Mouse (Mus musculus) forebrain, embryonic 12.5 days (tissue): ENCODE results near the gene Supt20. TPM values are rescaled to one million over a fixed set of nuclear protein-coding genes. Genes with fewer than 3 reads are reported as not detected.

Experiments used
- ATAC-seq: fragments of 200-750 bp; cut with Nextera tagmentation; 2 replicates; pipeline ENCODE4 v1.8.0; 2017; ENCODE audit warnings: moderate TSS enrichment; ENCODE audit not compliant: low FRiP score
- H3K27ac ChIP-seq: fragments of 300-500 bp; sonication (generic); 2 replicates; pipeline ENCODE4 v1.5.1; 2016; ENCODE audit warnings: mild to moderate bottlenecking
- H3K27me3 ChIP-seq: fragments of 300-500 bp; sonication (generic); 2 replicates; pipeline ENCODE4 v1.6.1; 2016; ENCODE audit warnings: mild to moderate bottlenecking
- H3K36me3 ChIP-seq: fragments of 300-500 bp; sonication (generic); replicated peaks from 2 replicates; pipeline ENCODE4 v1.6.1; 2016; ENCODE audit warnings: mild to moderate bottlenecking
- H3K4me1 ChIP-seq: fragments of 300-500 bp; sonication (generic); 2 replicates; pipeline ENCODE4 v1.6.1; 2016
- H3K4me2 ChIP-seq: fragments of 300-500 bp; sonication (generic); 2 replicates; pipeline ENCODE4 v1.6.1; 2016; ENCODE audit warnings: mild to moderate bottlenecking, moderate library complexity
- H3K4me3 ChIP-seq: fragments of 300-500 bp; sonication (generic); replicated peaks from 2 replicates; pipeline ENCODE4 v1.5.1; 2016; ENCODE audit warnings: mild to moderate bottlenecking
- H3K9ac ChIP-seq: fragments of 300-500 bp; sonication (generic); 2 replicates; pipeline ENCODE4 v1.6.1; 2016; ENCODE audit warnings: mild to moderate bottlenecking
- H3K9me3 ChIP-seq: fragments of 300-500 bp; sonication (generic); 2 replicates; pipeline ENCODE4 v1.6.1; 2016
- WGBS: fragments of 180-500 bp; shearing (Covaris S2); methylation state at CpG from one replicate; pipeline ENCODE4 v1.1.7; 2016; 5-methylcytosine and 5-hydroxymethylcytosine counted together
- polyA plus RNA-seq: library from polyadenylated mRNA; unstranded; fragments of >200 nt; fragmentation: Nextera tagmentation; extraction: Ambion mirVana; gene quantifications from 2 replicates; pipeline ENCODE4 v1.2.1, GENCODE M21; 2016

Supt20 gene
- polyA plus RNA-seq, 1 experiment from 2014 or later: 122 TPM

DNA sequence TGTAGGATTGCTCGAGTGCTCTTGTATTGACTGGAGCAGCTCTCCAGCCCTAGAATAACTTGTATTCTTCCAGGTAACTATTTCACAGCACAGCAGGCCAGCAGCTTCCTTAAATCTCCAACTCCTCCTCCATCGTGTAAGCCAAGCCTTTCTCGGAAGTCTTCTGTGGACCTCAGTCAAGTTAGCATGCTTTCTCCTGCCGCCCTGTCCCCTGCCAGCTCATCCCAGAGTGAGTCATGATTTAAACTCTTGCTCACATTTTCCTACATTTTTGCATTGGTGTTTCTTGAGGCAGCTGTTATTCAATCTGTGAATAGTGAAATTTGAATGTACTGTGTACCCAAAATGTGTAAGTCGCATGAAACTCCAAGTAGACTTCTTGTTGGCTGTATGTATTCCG lies 22.9 kb downstream of the Supt20 start:
- no peak overlapping the region for H3K4me3 ChIP-seq
- no peak overlapping the region for H3K9ac ChIP-seq
- H3K27me3 ChIP-seq: no peaks in the 10 kb centered on the region
- no peak for ATAC-seq
- H3K4me1 ChIP-seq: no peaks in the 10 kb centered on the region
- H3K36me3 ChIP-seq: peaks cover 67% of the 10 kb centered on the region
- H3K4me2 ChIP-seq: no peak overlapping the region
- H3K27ac ChIP-seq: no peak overlapping the region
- H3K9me3 ChIP-seq: no peaks in the 10 kb centered on the region
- 95% methylated on average over 6 of the region's 6 CpGs for WGBS

DNA sequence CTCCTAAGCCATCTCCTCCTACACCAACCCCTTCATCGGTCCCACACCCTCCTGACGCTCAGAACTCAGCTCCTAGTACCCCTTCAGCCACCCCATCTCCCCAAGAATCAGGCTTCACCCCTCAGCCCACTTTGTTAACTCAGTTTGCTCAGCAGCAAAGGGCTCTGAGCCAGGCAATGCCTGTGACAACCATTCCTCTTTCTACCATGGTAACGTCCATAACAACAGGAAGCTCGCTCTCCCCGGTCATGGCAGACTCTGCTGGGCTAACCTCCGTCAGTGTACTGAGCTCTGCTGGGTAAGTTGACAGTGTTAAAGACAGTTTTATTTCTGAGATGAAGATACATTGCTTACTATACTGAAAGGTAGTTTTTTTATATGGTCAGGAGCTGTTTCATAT lies 24.7 kb downstream of the Supt20 start:
- Histone ChIP-seq H3K4me3 (no peak overlapping the region), H3K27me3 (no peaks in the 10 kb centered on the region), H3K9ac (no peak overlapping the region), H3K9me3 (no peaks in the 10 kb centered on the region), H3K27ac (no peak overlapping the region), H3K4me2 (no peak overlapping the region), H3K36me3 (peaks cover 68% of the 10 kb centered on the region), H3K4me1 (no peaks in the 10 kb centered on the region)
- no peak for ATAC-seq
- WGBS: 87% methylated on average over 6 of the region's 6 CpGs

DNA sequence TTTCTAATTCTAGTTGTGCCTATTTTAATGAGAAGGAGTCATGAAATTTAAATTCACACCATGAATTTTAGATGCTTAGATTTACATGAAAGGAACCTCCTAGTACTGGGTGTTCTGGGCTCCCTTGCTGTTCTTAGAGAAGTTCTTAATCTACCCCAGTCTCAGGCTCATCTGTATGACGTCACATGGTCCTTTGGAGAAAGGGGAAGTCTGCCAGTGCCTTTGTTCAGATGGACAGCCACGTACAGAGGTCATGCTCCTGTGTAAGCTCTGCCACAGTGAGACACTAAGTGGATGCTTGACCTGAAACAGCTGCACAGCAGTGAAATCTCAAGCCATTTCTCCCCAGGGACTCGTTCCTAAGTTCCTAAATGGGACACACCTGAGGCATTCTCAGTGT lies 26.3 kb downstream of the Supt20 start:
- no peak overlapping the region for H3K4me2 ChIP-seq
- no peaks in the 10 kb centered on the region for H3K27me3 ChIP-seq
- H3K9ac ChIP-seq: no peak overlapping the region
- H3K4me1 ChIP-seq: no peaks in the 10 kb centered on the region
- H3K4me3 ChIP-seq: no peak overlapping the region
- peaks cover 78% of the 10 kb centered on the region for H3K36me3 ChIP-seq
- no peak for ATAC-seq
- WGBS: 71% methylated on average over 3 of the region's 3 CpGs
- H3K9me3 ChIP-seq: no peaks in the 10 kb centered on the region
- H3K27ac ChIP-seq: no peak overlapping the region

DNA sequence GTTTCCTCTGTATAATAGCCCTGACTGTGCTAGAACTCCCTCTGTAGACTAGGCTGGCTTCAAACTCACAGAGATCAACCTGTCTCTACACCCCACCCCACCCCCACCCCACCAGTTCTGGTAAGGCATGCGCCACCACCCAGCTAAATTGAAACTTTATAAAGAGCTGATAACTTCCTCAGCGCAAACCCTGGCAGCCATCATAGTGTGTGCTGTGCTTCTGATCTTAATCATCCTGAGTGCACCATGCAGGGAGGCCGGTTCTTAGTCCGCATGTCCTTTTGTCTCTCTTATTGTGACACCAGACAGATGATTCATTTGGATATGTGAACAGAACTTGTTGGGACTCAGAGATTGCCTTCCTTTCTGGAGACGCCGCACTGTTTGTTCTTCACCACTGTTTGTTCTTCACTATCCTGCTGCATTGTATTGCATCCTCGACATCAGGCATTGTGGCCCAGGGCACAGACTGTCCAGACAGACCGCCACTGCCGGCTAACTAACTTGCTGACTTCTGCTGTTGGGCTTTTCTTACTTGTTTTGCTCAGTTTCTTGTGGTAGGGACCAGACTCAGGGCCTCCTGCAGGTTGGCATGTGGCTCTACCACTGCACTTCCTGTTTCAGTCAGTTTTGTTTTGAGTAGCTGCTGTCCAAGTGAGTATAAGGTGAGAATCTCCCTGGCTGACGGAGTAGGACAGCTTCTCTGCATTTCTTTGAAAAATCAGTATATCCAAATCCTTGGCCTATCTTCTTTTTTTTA lies 31.3 kb downstream of the Supt20 start:
- Histone ChIP-seq H3K27ac (no peak overlapping the region), H3K4me1 (no peaks in the 10 kb centered on the region), H3K4me2 (no peak overlapping the region), H3K4me3 (no peak overlapping the region), H3K9ac (no peak overlapping the region), H3K27me3 (no peaks in the 10 kb centered on the region), H3K36me3 (peaks cover 64% of the 10 kb centered on the region), H3K9me3 (no peaks in the 10 kb centered on the region)
- no peak for ATAC-seq
- WGBS: 93% methylated on average over 10 of the region's 10 CpGs

DNA sequence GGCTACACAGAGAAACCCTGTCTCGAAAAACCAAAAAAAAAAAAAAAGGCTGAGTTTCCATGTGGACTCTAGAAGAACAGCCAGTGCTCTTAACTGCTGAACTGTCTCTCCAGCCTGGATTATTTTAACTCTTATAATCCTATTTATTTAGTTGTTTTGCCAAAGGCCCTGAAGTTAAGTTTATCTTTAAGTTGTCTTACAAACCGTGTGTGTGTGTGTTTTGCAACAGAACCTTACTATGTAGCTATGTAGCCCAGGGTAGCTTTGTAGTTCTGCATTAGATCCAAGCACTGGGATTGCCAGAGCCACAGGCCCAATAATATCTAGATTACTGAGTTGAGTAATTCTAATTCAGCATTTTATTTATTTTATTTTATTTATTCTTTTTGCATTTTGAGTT lies 32.7 kb downstream of the Supt20 start:
- Histone ChIP-seq H3K27me3 (no peaks in the 10 kb centered on the region), H3K9ac (no peak overlapping the region), H3K4me2 (no peak overlapping the region), H3K9me3 (no peaks in the 10 kb centered on the region), H3K27ac (no peak overlapping the region), H3K4me1 (no peaks in the 10 kb centered on the region), H3K4me3 (no peak overlapping the region), H3K36me3 (peaks cover 74% of the 10 kb centered on the region)
- 86% methylated on average over 2 of the region's 2 CpGs for WGBS
- no peak for ATAC-seq

DNA sequence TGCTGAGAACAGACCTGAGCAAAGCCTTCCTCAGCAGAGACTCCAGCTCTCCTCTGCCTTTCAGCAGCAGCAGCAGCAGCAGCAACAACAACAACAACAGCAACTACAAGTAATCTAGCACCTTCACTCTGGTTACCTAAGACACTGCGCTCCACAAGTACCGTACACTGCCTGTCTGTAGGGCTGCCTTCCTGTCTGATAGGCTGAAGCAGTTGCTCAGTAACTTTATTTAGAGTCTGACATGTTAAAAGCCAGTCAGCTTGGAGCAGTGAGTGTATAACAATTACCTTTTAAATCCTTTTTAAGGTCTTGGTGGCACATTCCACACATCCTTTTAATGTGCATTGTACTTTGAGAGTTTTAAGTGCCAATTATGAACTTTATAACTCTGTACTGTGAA lies 35.0 kb downstream of the Supt20 start:
- Histone ChIP-seq H3K4me3 (no peak overlapping the region), H3K4me1 (no peaks in the 10 kb centered on the region), H3K36me3 (peaks cover 69% of the 10 kb centered on the region), H3K9me3 (no peaks in the 10 kb centered on the region), H3K4me2 (no peak overlapping the region), H3K27me3 (no peaks in the 10 kb centered on the region), H3K27ac (no peak overlapping the region), H3K9ac (no peak overlapping the region)
- 97% methylated on average over 2 of the region's 2 CpGs for WGBS
- ATAC-seq: no peak

DNA sequence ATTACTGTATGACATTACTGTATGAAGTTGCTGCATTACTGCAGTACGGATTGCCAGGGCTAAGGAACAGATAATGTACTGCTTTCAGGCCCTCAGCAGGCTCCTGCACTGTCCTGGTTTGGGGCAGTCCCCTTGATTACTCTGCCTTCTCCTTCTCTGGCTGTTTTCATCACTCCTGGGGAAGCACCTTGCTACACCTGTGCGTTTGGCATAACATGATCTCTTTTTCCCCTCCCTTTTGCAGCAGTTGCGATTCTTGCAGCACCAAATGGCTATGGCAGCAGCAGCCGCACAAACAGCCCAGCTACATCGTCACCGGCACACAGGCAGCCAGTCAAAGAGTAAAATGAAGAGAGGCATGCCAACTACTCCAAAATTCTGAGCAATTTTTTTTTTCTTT lies 35.5 kb downstream of the Supt20 start:
- Histone ChIP-seq H3K9me3 (no peaks in the 10 kb centered on the region), H3K27ac (no peak overlapping the region), H3K4me1 (no peaks in the 10 kb centered on the region), H3K4me2 (no peak overlapping the region), H3K9ac (no peak overlapping the region), H3K36me3 (peaks cover 69% of the 10 kb centered on the region), H3K27me3 (no peaks in the 10 kb centered on the region), H3K4me3 (no peak overlapping the region)
- ATAC-seq: no peak
- WGBS: 91% methylated on average over 6 of the region's 6 CpGs

DNA sequence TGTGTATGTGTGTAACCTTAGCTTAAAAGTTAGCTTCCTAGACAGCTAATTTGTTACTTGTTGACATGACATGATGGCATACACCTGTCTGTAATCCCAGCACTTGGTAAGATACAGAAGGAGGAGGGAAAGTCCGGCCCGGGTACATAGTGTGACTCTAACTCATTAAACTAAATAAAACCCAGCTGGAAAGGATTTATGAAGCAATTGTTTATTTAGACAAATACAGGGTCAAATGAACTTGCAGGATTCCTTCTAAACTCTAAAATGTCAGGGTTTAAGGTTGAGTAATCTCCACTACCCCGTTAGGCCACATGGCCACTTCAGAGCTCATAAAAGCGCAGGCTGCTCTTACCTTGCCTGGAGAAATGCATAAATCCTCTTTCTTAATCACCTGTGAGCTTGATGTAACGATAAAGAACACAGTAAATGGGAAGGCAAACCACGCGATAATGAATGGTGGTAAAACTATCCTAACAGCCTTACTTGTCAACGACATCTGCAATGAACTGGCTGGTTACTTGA lies 39.1 kb downstream of the Supt20 start:
- Histone ChIP-seq H3K4me2 (no peak overlapping the region), H3K36me3 (peaks cover 56% of the 10 kb centered on the region), H3K9ac (no peak overlapping the region), H3K27ac (no peak overlapping the region), H3K27me3 (no peaks in the 10 kb centered on the region), H3K4me3 (no peak overlapping the region), H3K4me1 (peaks cover 11% of the 10 kb centered on the region), H3K9me3 (no peaks in the 10 kb centered on the region)
- ATAC-seq: no peak
- 89% methylated on average over 8 of the region's 8 CpGs for WGBS

DNA sequence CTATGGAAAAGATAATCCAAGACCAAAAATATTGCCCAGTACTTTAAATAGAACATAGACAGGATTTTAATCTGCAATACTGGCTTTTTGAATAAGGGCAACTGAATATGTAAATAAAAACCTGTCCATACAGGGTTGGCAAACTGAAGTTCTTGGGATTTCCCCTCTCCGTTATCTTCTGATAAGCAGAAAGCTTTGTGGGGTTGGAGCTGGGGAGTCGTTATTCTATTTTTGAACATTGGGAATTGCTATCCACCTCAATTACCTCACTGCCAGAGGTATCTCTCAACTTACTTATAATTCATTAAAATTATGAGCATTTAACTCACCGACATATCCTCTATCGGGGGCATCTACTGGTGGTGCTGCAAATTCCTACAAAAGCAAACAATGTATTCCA lies 39.8 kb downstream of the Supt20 start:
- ATAC-seq: no peak
- Histone ChIP-seq H3K27ac (no peak overlapping the region), H3K4me1 (peaks cover 11% of the 10 kb centered on the region), H3K9ac (no peak overlapping the region), H3K9me3 (no peaks in the 10 kb centered on the region), H3K4me3 (no peak overlapping the region), H3K36me3 (peaks cover 49% of the 10 kb centered on the region), H3K4me2 (no peak overlapping the region), H3K27me3 (no peaks in the 10 kb centered on the region)
- 94% methylated on average over 4 of the region's 4 CpGs for WGBS

DNA sequence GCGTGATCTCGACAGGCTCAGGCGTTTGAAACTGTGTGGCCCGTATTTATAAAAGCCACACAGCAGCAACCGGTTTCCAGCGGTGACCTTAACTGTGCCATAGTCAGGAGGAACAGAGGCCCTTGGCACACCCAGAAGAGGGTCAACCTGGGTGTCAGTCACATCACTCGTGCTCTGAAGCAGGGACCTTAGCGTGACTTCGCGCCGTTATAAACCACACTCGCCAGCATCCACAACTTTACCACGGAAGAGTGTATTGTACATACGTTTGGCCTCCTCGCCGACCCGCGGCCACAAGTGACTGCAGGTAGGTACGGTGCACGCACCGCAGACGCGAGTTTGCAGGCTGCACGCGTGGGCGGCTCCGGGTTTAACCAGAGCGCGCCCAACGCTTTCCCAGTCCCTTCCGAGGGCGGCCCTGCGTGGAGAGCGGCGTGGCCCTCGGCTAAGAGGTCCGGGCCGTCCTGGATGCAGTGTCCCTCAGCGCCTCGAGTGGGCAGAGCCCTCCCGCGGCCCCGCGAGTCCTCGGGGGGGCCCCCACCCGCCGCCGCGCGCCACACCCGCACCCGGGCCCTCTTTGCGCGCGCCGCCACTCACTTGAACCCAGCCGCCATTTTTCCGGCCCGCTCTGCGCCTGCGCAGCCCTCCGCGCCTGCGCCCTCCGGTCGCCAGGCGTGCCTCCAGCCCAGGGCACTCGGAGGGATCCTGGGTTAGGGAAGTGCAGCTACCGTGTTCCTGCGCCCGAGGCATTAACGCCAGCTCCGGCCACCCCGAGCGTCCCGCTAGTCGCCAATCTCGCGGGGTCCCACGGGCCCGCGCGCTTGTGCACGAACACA lies 42.0 kb downstream of the Supt20 start:
- under 1% methylated on average over 84 of the region's 84 CpGs for WGBS
- peak overlapping the region; percentile 68 for H3K4me2 ChIP-seq
- ATAC-seq: peak; percentile 95
- H3K9ac ChIP-seq: peak overlapping the region; percentile 93
- H3K4me3 ChIP-seq: peak overlapping the region; percentile 90
- H3K27ac ChIP-seq: peak overlapping the region; percentile 99
- H3K27me3 ChIP-seq: no peaks in the 10 kb centered on the region
- H3K36me3 ChIP-seq: peaks cover 38% of the 10 kb centered on the region
- H3K9me3 ChIP-seq: no peaks in the 10 kb centered on the region
- peaks cover 11% of the 10 kb centered on the region for H3K4me1 ChIP-seq

DNA sequence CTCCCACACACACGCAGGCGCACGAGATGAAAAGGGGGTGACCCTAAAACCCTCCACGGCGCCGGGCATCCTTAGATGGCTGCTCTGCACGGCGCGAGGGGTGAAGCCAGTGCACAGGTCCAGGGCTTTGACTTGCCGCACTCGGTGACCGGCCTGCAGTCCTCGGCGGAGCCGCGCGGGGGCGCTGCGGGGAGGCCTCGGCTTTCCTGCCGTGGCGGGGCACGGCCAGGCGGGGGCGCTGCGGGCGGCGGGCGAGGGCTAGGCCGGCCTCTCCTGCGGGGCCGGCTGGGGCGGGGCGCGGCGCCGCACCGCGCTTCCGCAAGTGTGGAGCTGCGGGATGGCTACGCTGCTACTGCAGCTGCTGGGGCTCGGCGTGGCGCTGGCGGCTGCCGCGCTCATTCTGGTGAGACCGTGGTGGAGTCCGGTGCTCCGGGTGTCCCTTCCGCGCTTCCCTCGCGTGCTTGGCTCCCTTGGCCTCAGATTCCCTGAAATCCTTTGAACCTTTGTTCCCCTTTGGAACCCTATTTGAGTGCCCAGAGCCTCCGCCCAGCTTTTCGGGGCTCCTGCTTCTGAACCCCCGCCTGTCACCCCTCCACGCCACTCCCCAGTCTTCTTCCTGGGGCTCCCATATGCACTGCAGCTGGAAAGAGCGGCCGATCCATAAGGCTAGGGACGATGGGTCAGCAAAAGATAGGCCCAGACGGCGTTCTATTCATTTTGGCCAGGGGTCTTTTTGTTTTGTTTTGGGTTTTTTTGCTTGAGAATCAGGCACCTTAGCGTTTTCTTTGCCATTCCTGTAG lies 42.8 kb downstream of the Supt20 start, which contains the start of the genes Exosc8 and Alg5:
Exosc8 (minus strand) TSS at position 147 of the 800 bp plus-strand sequence.
Alg5 (plus strand) TSS at position 293 of the 800 bp plus-strand sequence.
- H3K4me1 ChIP-seq: peaks cover 11% of the 10 kb centered on the region
- H3K9me3 ChIP-seq: no peaks in the 10 kb centered on the region
- H3K36me3 ChIP-seq: peaks cover 34% of the 10 kb centered on the region
- H3K27me3 ChIP-seq: no peaks in the 10 kb centered on the region
- ATAC-seq: peak; percentile 94
- H3K9ac ChIP-seq: peak within 1 kb of the TSS; percentile 93
- peak within 1 kb of the TSS; percentile 68 for H3K4me2 ChIP-seq
- H3K27ac ChIP-seq: peak within 1 kb of the TSS; percentile 99
- H3K4me3 ChIP-seq: peak within 1 kb of the TSS; percentile 90
- under 1% methylated on average over 51 of the region's 65 CpGs for WGBS
